Mouse (Mus musculus): ENCODE results near the gene Phc1.

Gene Phc1

GRCm38 (mm10) chr6:122339047-122339647, 1.2 kb downstream of the Phc1 start:
- peak; percentile 60 to 68 for DNase-seq (ENCODE audit: low read depth in 2 of 2, low spot score in 2 of 2)

DNA sequence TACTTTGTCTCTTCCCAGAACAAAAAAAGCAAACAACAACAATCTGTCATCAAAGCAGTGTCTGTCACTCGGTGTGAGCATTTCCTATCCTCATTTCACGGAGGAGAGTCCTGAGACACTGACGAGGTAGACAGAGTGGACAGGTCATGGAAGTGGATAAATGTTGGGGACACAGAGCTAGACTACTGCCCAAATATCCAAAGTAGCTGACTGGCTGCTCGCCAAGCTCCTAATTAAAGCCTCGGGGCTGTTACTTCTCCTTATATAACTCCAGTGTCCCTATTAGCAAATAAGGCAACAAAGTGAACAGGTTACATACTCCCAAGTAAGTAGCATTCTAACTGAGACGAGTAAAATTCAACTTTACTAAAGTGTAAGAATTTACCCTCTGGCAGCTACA, 2.8 kb downstream of the Phc1 start:
- DNase-seq (ENCODE audit: low read depth in 2 of 2, low spot score in 2 of 2) = no peak

DNA sequence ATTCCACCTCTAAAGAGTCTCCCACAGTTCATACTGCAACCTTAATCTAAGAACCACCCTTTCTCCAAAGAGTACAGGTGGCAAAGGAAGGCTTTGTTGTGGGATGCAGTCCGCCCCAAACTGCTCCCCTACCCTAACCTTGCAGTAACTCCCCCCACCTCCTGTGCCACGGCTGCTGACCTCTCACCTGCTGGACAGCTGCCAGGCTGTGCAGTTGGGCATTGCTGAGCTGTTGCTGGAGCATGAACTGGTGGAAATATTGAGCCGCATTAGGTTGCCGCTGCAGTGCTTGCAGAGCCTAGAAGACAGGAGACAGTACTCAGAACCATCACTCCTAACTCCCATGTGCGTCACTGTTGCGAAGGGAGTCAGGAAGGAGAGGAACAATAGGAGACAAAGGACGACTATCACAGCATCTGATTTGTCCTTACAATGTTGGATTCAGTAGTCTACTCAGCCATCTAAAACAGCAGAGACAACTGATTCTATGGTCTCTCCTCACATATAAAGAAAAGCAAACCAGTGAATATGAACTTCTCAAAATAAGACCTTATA, 5.5 kb downstream of the Phc1 start:
- no peak for DNase-seq (ENCODE audit: low read depth in 2 of 2, low spot score in 2 of 2)

GRCm38 (mm10) chr6:122333081-122333612, 7.2 kb downstream of the Phc1 start:
- DNase-seq (ENCODE audit: low read depth in 2 of 2, low spot score in 2 of 2) = no peak

- no peak for DNase-seq (ENCODE audit: low read depth in 2 of 2, low spot score in 2 of 2)
These were observed 14.9 kb downstream of the Phc1 start for GRCm38 (mm10) chr6:122325361-122325975.

DNA sequence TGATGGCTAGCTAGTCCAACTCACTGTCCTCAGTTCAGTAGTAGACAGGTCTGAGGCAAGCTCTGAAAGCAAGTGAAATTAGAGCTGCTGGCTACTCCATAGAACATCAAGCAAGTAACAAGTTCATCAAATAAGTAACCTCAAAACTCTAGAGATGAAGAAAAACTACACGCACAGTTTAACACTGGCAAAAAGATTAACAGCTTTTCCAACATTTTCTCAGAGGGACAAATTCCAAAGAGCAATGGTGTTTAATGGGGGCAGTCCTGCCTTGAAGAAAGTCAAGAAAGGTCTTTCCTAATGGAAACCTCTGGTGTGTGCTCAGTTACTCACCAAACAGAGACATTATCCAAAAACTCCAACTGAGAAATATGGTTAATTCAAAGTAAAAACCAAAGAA, 21.6 kb downstream of the Phc1 start:
- no peak for DNase-seq (ENCODE audit: low read depth in 2 of 2, low spot score in 2 of 2)

GRCm38 (mm10) chr6:122310187-122310820, 30.1 kb downstream of the Phc1 start:
- DNase-seq (ENCODE audit: low read depth in 2 of 2, low spot score in 2 of 2) = no peak

DNA sequence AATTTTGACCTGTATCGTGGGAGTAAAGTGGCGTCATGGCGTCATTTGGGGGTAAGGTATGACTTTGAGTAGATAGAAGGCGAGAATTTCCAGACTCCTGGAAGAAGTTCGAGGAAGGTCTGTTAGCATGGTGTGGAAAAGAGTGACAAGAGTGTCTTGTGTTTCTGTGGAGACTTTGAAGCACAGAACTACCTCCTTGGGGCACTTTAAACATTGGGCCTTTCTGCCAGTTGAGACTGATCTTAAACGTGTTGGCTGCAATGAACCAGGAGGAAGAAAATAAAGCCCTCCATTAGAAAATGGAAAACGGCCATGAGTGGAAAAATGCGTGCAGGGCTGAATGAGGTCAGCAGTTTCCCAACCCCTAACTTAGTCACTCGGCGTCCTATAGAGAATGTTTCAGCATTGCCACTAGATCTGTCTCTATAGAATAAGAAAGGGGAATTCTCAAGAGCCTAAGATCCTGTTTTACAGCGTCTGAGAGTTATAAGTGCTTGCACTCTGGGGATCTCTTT, 30.9 kb downstream of the Phc1 start:
- DNase-seq (ENCODE audit: low read depth in 2 of 2, low spot score in 2 of 2) = no peak

GRCm38 (mm10) chr6:122308505-122309393, 31.6 kb downstream of the Phc1 start, which contains the start of gene M6pr:
TSS of gene M6pr (plus strand) at chr6:122308720.
- peak; percentile 94 to 96 for DNase-seq (ENCODE audit: low read depth in 2 of 2, low spot score in 2 of 2)

GRCm38 (mm10) chr6:122308136-122308504, 32.2 kb downstream of the Phc1 start:
- no peak for DNase-seq (ENCODE audit: low read depth in 2 of 2, low spot score in 2 of 2)

DNA sequence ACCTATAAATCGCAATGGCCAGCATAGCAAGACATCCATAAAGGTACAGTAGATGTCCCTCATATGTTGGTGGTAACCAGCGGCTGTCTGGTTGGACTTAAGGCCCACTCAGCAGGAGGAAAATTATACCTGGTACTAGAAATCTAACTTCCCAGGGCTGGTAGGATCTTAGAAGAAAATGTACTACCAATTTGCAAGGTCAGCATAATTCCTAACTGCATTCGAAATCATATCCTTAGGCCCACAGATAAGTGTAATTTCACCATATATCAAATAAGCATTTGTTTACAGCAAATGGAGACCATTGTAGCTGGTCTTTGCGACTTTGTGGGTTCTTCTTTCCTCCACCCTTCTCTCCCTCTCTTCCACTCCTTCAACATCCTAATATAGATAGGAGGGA, 33.7 kb downstream of the Phc1 start:
- no peak for DNase-seq (ENCODE audit: low read depth in 2 of 2, low spot score in 2 of 2)

DNA sequence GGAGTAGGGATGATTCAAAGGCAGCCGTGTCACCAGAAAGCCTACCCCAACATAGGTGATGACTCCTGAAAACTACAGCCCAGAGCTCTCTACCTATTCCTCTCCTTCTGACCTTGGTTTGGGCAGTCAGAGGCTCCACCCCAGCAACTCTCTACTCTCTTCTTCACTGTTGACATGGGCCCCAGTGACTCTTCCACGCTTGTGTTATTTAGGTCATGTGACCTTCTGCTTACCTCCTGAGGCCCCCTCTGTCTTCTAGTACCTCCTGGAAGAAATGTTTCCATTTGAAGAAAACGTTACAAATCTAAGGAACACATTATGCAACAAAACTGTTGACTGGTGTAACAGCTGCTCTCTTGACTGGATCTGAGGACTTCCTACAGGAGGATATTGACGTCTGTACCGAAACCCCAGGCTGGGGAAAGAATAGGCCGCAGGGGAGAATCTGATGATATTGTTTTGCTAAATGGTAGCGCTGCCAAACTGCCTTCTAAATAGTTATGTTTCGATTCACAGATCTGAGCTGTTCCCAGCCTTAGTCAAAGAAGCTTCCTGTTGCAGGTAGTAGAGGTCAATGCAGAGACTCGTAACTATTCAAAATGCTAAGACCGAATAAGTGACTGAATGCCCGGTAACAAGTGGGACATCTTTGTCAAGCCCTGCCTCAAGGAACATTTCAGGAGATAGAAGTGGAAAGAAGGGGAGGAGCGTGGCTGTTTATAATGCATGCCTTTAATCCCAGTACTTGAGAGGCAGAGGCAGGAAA, 35.4 kb downstream of the Phc1 start:
- DNase-seq (ENCODE audit: low read depth in 2 of 2, low spot score in 2 of 2) = no peak

GRCm38 (mm10) chr6:122304355-122304754, 36.0 kb downstream of the Phc1 start:
- DNase-seq (ENCODE audit: low read depth in 2 of 2, low spot score in 2 of 2) = peak; percentile 71 to 73

- DNase-seq (ENCODE audit: low read depth in 2 of 2, low spot score in 2 of 2) = no peak
These were observed 36.8 kb downstream of the Phc1 start for GRCm38 (mm10) chr6:122303526-122303925.

GRCm38 (mm10) chr6:122302661-122303060, 37.7 kb downstream of the Phc1 start:
- DNase-seq (ENCODE audit: low read depth in 2 of 2, low spot score in 2 of 2) = no peak

GRCm38 (mm10) chr6:122302121-122302520, 38.2 kb downstream of the Phc1 start:
- no peak for DNase-seq (ENCODE audit: low read depth in 2 of 2, low spot score in 2 of 2)

GRCm38 (mm10) chr6:122299621-122300133, 40.7 kb downstream of the Phc1 start:
- DNase-seq (ENCODE audit: low read depth in 2 of 2, low spot score in 2 of 2) = no peak

- DNase-seq (ENCODE audit: low read depth in 2 of 2, low spot score in 2 of 2) = no peak
These were observed 42.1 kb downstream of the Phc1 start for GRCm38 (mm10) chr6:122298223-122298609.

DNA sequence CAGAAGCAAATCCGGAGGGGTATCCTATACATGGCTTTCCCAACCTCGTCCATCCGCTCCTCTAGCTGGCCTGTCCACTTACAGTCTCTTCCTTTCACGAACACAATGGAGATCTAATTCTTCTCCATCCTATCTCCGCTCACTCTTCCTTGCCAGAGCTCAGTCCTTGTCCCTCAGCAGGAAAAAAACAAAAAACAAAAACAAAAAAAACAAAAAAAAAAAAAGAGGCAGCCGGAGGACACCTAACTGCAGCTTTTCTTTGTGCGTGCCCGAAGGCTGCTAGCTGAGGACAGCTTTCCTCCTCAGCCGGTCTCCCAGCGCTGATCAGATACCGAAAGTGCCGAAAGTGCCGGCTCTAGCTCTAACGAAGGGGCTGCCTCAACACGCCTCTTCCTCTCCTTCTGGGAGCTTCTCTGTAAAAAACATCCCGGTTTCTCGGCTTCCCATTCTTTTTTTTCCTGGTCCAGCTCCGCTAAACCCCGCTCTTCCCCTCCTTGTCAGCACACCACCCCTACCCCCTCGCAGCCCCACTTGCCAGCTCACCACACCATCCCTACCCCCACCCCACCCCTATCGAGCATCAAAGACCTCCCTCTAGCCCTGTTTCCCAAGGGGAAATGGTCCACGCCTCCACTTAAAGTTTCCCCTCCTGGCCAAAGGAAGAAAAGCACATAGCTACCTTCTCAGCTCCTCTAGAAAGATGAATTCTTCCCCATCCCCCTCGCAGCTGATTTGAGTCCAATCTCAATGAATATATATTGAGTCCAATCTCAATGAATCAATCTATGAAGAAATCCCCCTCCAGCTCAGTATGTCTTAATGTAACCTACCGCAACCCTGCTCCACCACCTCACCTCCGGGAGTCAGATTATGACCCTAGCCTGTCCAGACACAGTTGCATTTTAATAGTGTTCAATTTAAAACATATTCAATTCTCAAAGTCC, 42.8 kb downstream of the Phc1 start:
- DNase-seq (ENCODE audit: low read depth in 2 of 2, low spot score in 2 of 2) = no peak

All from CD8-positive naive resting alpha-beta T cell, adult 2 months (primary cell).